ENCODE assay signal across 16 mouse cellular contexts in the genomic region with DNA sequence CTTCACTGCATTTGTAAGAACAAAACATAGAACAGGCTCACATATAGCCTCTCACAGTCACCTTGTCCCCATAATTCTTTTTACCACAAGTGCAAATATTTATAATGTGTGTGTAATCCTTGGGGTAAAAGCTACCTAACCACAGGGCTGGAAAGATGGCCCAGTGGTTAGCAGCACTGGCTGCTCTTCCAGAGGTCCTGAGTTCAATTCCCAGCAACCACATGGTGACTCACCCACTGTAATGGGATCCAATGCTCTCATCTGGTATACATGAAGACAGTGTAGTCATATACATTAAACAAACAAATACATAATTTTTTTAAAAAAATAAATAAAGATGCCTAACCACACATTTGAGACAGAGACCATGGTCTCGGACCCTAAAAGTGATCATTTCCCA.
"Had no signal": no experiment of that assay in that cellular context is flagged by ENCODE, and none has a peak within 500 bp of the region (broad histone marks: within the 10 kb centered on the region; RNA-seq: fewer than 3 reads in every experiment).

No protein-coding gene starts in this region.

- H3K4me2 ChIP-seq: neural tube, embryonic 12.5 days; neural tube, embryonic 13.5 days; neural tube, embryonic 15.5 days; stomach, embryonic 15.5 days had no signal

- H3K4me3 ChIP-seq: neural tube, embryonic 12.5 days; neural tube, embryonic 13.5 days; neural tube, embryonic 15.5 days; stomach, embryonic 15.5 days had no signal

- DNase-seq: right cerebral cortex, adult 18-20 months; right cerebral cortex, postnatal 14 days; right cerebral cortex, postnatal 25 days; right cerebral cortex, postnatal 4 days; spleen, adult 18-20 months; thymus, adult 18-20 months; thymus, adult 2 months; thymus, postnatal 14 days; thymus, postnatal 25 days; thymus, postnatal 36 days; thymus, postnatal 4 days had no signal

- H3K27me3 ChIP-seq: neural tube, embryonic 12.5 days; neural tube, embryonic 15.5 days; stomach, embryonic 15.5 days had no signal

- H3K4me1 ChIP-seq: stomach, embryonic 15.5 days had no signal

- H3K36me3 ChIP-seq: neural tube, embryonic 12.5 days; neural tube, embryonic 13.5 days; neural tube, embryonic 15.5 days; stomach, embryonic 15.5 days had no signal

- H3K9me3 ChIP-seq: neural tube, embryonic 12.5 days; neural tube, embryonic 13.5 days; neural tube, embryonic 15.5 days; stomach, embryonic 15.5 days had no signal

- H3K27ac ChIP-seq: neural tube, embryonic 12.5 days; neural tube, embryonic 13.5 days; neural tube, embryonic 15.5 days; stomach, embryonic 15.5 days; stomach, postnatal 0 days had no signal

- H3K9ac ChIP-seq: neural tube, embryonic 12.5 days; neural tube, embryonic 13.5 days; neural tube, embryonic 15.5 days; stomach, embryonic 15.5 days had no signal
